Mouse (Mus musculus) hindbrain, embryonic 14.5 days (tissue): ENCODE measurements at regions not wholly inside any gene's neighbourhood (a gene's known extent, or its start where the extent isn't known, plus 50 kb on each side); places are given as distances from the start of the nearest gene placed in this dataset.

Experiments used
- ATAC-seq: fragments of 200-750 bp; cut with Nextera tagmentation; 2 replicates; pipeline ENCODE4 v1.8.0; 2017; ENCODE audit warnings: moderate number of reproducible peaks, mild to moderate bottlenecking, moderate TSS enrichment, moderate library complexity; ENCODE audit not compliant: low FRiP score
- DNase-seq: peaks from one replicate; pipeline ENCODE4 v3.0.0-alpha.2; 2015; ENCODE audit warnings: low spot score
- H3K27ac ChIP-seq: fragments of 300-500 bp; sonication (generic); 2 replicates; pipeline ENCODE4 v1.5.1; 2014; ENCODE audit warnings: mild to moderate bottlenecking, moderate library complexity
- H3K27me3 ChIP-seq: fragments of 300-500 bp; sonication (generic); 2 replicates; pipeline ENCODE4 v1.6.1; 2014; ENCODE audit warnings: mild to moderate bottlenecking, low read length, mixed read lengths; ENCODE audit not compliant: control insufficient read depth, insufficient read depth
- H3K36me3 ChIP-seq: fragments of 300-500 bp; sonication (generic); replicated peaks from 2 replicates; pipeline ENCODE4 v1.6.1; 2014; ENCODE audit not compliant: control insufficient read depth, insufficient read depth
- H3K4me1 ChIP-seq: fragments of 300-500 bp; sonication (generic); replicated peaks from 2 replicates; pipeline ENCODE4 v1.6.1; 2014; ENCODE audit warnings: antibody characterized with exemption, low read length, mixed read lengths; ENCODE audit not compliant: control insufficient read depth, insufficient read depth
- H3K4me2 ChIP-seq: fragments of 300-500 bp; sonication (generic); replicated peaks from 2 replicates; pipeline ENCODE4 v1.6.1; 2014; ENCODE audit warnings: mild to moderate bottlenecking, moderate library complexity
- H3K4me3 ChIP-seq: fragments of 300-500 bp; sonication (generic); replicated peaks from 2 replicates; pipeline ENCODE4 v1.5.1; 2014; ENCODE audit warnings: mild to moderate bottlenecking, low read length
- H3K9ac ChIP-seq: fragments of 300-500 bp; sonication (generic); 2 replicates; pipeline ENCODE4 v1.6.1; 2014
- H3K9me3 ChIP-seq: fragments of 300-500 bp; sonication (generic); 2 replicates; pipeline ENCODE4 v1.6.1; 2016; ENCODE audit warnings: low read length; ENCODE audit not compliant: control insufficient read depth
- WGBS: fragments of 180-500 bp; shearing (Covaris S2); extraction: QIAGEN DNeasy Blood & Tissue Kit; methylation state at CpG from one replicate; pipeline ENCODE4 v1.1.7; 2014; 5-methylcytosine and 5-hydroxymethylcytosine counted together

- no peak overlapping the region for H3K27ac ChIP-seq
- no peak overlapping the region for H3K9ac ChIP-seq
- no peak overlapping the region for H3K4me2 ChIP-seq
- ATAC-seq (no peak), DNase-seq (no peak)
- H3K4me3 ChIP-seq, result no peak overlapping the region
- H3K36me3 ChIP-seq, result no peaks in the 10 kb centered on the region
- H3K27me3 ChIP-seq, result no peaks in the 10 kb centered on the region
- H3K4me1 ChIP-seq, result no peaks in the 10 kb centered on the region
- WGBS, result 81% methylated on average over 11 of the region's 11 CpGs
- H3K9me3 ChIP-seq, result no peaks in the 10 kb centered on the region
These were observed 118.2 kb upstream of the Ednrb start for GRCm38 (mm10) chr14:103962303-103962881.

- DNase-seq (no peak), ATAC-seq (no peak)
- Histone ChIP-seq H3K9me3 (no peaks in the 10 kb centered on the region), H3K27ac (no peak overlapping the region), H3K9ac (no peak overlapping the region), H3K4me3 (no peak overlapping the region), H3K4me1 (0 out of 2 replicates have a peak, but pooled peaks cover 10% of the 10 kb centered on the region), H3K27me3 (no peaks in the 10 kb centered on the region), H3K36me3 (no peaks in the 10 kb centered on the region), H3K4me2 (no peak overlapping the region)
- WGBS, result 57% methylated on average over 6 of the region's 6 CpGs
These were observed 107.7 kb upstream of the Ednrb start for GRCm38 (mm10) chr14:103951899-103952298.

DNA sequence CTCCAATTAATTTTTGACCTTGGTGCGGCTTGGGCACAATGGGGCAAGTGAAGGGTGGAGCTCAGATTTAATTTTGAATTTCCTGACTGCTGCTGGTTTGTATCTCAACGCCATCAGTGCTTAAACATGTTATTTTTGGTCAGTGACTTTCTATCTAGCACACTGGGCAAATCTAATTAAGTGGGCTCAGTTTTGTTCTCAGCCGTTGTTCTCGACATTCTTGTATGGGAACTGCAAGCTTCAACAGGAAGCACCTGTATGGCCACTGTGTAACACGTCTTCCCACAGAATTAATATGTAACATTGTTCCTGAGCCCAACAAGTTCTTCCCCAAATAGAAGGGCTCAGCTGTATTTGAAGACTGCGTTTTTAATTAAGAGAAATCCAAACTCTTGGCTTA, 105.7 kb upstream of the Ednrb start:
- H3K4me2 ChIP-seq, result no peak overlapping the region
- H3K9ac ChIP-seq, result no peak overlapping the region
- H3K27me3 ChIP-seq, result no peaks in the 10 kb centered on the region
- no peaks in the 10 kb centered on the region for H3K36me3 ChIP-seq
- H3K4me1 ChIP-seq, result 0 out of 2 replicates have a peak, but pooled peaks cover 10% of the 10 kb centered on the region
- ATAC-seq, result no peak
- H3K4me3 ChIP-seq, result no peak overlapping the region
- no peak overlapping the region for H3K27ac ChIP-seq
- no peak for DNase-seq
- no peaks in the 10 kb centered on the region for H3K9me3 ChIP-seq
- WGBS, result 43% methylated on average over 6 of the region's 6 CpGs

DNA sequence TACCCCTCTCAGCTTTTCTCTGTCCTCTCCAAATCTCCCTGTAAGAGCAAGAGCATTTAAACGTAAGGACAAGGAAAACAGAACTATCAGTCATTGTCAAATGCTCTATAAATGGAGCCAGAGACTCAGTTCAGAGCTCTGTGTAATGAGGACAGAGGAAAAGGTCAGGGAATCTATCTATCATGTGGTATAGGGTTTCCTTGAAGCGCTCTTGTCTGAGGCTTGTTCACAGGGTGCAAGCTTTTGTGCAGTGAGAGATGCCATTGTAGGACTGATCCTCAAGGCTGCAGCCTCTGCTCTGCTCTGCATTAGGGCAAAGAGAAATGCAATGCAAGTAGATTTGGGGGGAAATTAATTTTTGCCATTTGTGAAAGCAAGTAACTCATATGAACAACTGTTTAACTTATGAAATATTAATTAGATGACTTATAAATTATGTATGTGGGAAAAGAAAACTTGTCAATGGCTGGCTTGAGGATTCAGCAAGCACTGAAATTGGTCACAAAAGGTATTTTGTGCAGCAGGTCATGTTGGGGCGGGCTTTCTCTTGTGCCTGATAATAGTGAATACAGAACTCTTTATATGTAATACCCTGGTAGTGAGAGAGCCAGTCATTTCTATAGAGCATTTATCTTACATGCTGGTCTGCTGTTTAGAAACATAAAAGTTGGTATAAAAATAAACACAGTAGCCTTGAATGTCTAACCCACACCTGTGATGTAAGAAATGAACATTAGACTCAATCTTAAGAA, 104.0 kb upstream of the Ednrb start:
- 23% methylated on average over 3 of the region's 3 CpGs for WGBS
- Histone ChIP-seq H3K4me3 (no peak overlapping the region), H3K9me3 (no peaks in the 10 kb centered on the region), H3K9ac (no peak overlapping the region), H3K4me1 (0 out of 2 replicates have a peak, but pooled peaks cover 10% of the 10 kb centered on the region), H3K36me3 (no peaks in the 10 kb centered on the region), H3K4me2 (no peak overlapping the region), H3K27ac (peak overlapping the region; percentile 33; the same call in 1 of the 2 replicates), H3K27me3 (no peaks in the 10 kb centered on the region)
- peak; percentile 34 for DNase-seq
- peak; percentile 70; the same call in 1 of the 2 replicates for ATAC-seq

GRCm38 (mm10) chr14:103945753-103946152, 101.6 kb upstream of the Ednrb start:
- WGBS, result 65% methylated on average over 1 of the region's 1 CpGs
- 0 out of 2 replicates have a peak, but pooled peaks cover 10% of the 10 kb centered on the region for H3K4me1 ChIP-seq
- no peaks in the 10 kb centered on the region for H3K9me3 ChIP-seq
- no peaks in the 10 kb centered on the region for H3K36me3 ChIP-seq
- H3K4me3 ChIP-seq, result no peak overlapping the region
- H3K27me3 ChIP-seq, result no peaks in the 10 kb centered on the region
- ATAC-seq, result no peak
- no peak overlapping the region for H3K4me2 ChIP-seq
- DNase-seq, result no peak
- H3K9ac ChIP-seq, result no peak overlapping the region
- H3K27ac ChIP-seq, result no peak overlapping the region

DNA sequence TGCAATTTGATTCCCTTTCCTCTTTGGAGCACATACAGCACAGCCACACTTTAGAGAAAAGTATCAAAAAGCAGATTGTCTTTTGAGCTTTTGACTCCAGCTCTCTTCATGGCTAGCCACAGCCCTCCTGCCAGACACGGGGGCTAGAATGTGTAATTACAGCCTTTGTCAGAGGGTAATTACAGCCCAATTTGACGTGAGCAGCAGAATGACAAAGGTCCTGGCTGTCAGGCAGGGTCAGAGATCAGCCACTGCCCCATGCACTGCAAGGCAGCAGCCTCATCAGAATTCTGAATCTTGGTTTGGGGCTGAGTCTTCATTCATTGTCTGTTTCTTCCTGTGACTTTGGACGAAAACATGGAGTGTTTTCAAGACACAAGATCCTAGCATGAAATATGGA, 95.7 kb upstream of the Ednrb start:
- Histone ChIP-seq H3K27me3 (no peaks in the 10 kb centered on the region), H3K36me3 (no peaks in the 10 kb centered on the region), H3K4me2 (no peak overlapping the region), H3K9me3 (no peaks in the 10 kb centered on the region), H3K27ac (no peak overlapping the region), H3K9ac (no peak overlapping the region), H3K4me3 (no peak overlapping the region), H3K4me1 (no peaks in the 10 kb centered on the region)
- 3% methylated on average over 3 of the region's 3 CpGs for WGBS
- ATAC-seq (no peak), DNase-seq (no peak)

GRCm38 (mm10) chr14:103938937-103939336, 94.7 kb upstream of the Ednrb start:
- Histone ChIP-seq H3K27me3 (no peaks in the 10 kb centered on the region), H3K4me1 (no peaks in the 10 kb centered on the region), H3K27ac (no peak overlapping the region), H3K9me3 (no peaks in the 10 kb centered on the region), H3K9ac (no peak overlapping the region), H3K4me3 (no peak overlapping the region), H3K36me3 (no peaks in the 10 kb centered on the region), H3K4me2 (no peak overlapping the region)
- ATAC-seq (no peak), DNase-seq (no peak)
- WGBS, result 77% methylated on average over 5 of the region's 5 CpGs

GRCm38 (mm10) chr14:103938201-103938600, 94.0 kb upstream of the Ednrb start:
- Histone ChIP-seq H3K27me3 (no peaks in the 10 kb centered on the region), H3K9me3 (no peaks in the 10 kb centered on the region), H3K9ac (no peak overlapping the region), H3K4me3 (no peak overlapping the region), H3K4me1 (no peaks in the 10 kb centered on the region), H3K36me3 (no peaks in the 10 kb centered on the region), H3K4me2 (no peak overlapping the region), H3K27ac (no peak overlapping the region)
- 90% methylated on average over 9 of the region's 9 CpGs for WGBS
- DNase-seq, result no peak
- no peak for ATAC-seq

- 90% methylated on average over 6 of the region's 6 CpGs for WGBS
These were observed 93.5 kb upstream of the Ednrb start for GRCm38 (mm10) chr14:103937700-103938099.

More at GRCm38 (mm10) chr14:103937700-103938099, 93.5 kb upstream of the Ednrb start:
- Histone ChIP-seq H3K27me3 (no peaks in the 10 kb centered on the region), H3K4me3 (no peak overlapping the region), H3K27ac (no peak overlapping the region), H3K36me3 (no peaks in the 10 kb centered on the region), H3K9ac (no peak overlapping the region), H3K4me2 (no peak overlapping the region), H3K4me1 (no peaks in the 10 kb centered on the region), H3K9me3 (no peaks in the 10 kb centered on the region)
- ATAC-seq, result no peak
- DNase-seq, result no peak
